Mouse (Mus musculus) lung, postnatal 0 days (tissue): Measurements from ENCODE around the gene Cflar. TPM values are rescaled to one million over a fixed set of nuclear protein-coding genes. Genes with fewer than 3 reads are reported as not detected.
A peak's percentile ranks its signal among the peaks of the same experiment; 100 is the strongest.
"Not testable (repeated sequence)": the region's sequence is repeated elsewhere in the genome, so short reads cannot be mapped to it uniquely, and the experiment has no call there.

Experiments used
- ATAC-seq: fragments of 200-750 bp; cut with Nextera tagmentation; 2 replicates; pipeline ENCODE4 v1.8.0; 2017; ENCODE audit warnings: moderate library complexity
- DNase-seq: peaks from one replicate; pipeline ENCODE4 v3.0.0-alpha.2; 2016; ENCODE audit warnings: low spot score
- H3K27ac ChIP-seq: fragments of 300-500 bp; sonication (generic); 2 replicates; pipeline ENCODE4 v1.5.1; 2014; ENCODE audit warnings: antibody characterized with exemption, mild to moderate bottlenecking, low read length, mixed read lengths
- H3K27me3 ChIP-seq: fragments of 300-500 bp; sonication (generic); replicated peaks from 2 replicates; pipeline ENCODE4 v1.6.1; 2014; ENCODE audit warnings: low read length, mixed read lengths; ENCODE audit not compliant: insufficient read depth
- H3K36me3 ChIP-seq: fragments of 300-500 bp; sonication (generic); 2 replicates; pipeline ENCODE4 v1.6.1; 2014; ENCODE audit warnings: low read length, mixed read lengths; ENCODE audit not compliant: insufficient read depth
- H3K4me1 ChIP-seq: fragments of 300-500 bp; sonication (generic); 2 replicates; pipeline ENCODE4 v1.6.1; 2014; ENCODE audit warnings: antibody characterized with exemption, low read depth, low read length, mixed read lengths; ENCODE audit not compliant: insufficient read depth
- H3K4me2 ChIP-seq: fragments of 300-500 bp; sonication (generic); replicated peaks from 2 replicates; pipeline ENCODE4 v1.6.1; 2014; ENCODE audit warnings: low read depth, mild to moderate bottlenecking, low read length, moderate library complexity, mixed read lengths
- H3K4me3 ChIP-seq: fragments of 300-500 bp; sonication (generic); 2 replicates; pipeline ENCODE4 v1.5.1; 2014; ENCODE audit warnings: low read depth, low read length
- H3K9ac ChIP-seq: fragments of 300-500 bp; sonication (generic); replicated peaks from 2 replicates; pipeline ENCODE4 v1.6.1; 2014; ENCODE audit warnings: low read depth, mild to moderate bottlenecking
- H3K9me3 ChIP-seq: fragments of 300-500 bp; sonication (generic); 2 replicates; pipeline ENCODE4 v1.6.1; 2016; ENCODE audit warnings: low read length, mixed read lengths
- CTCF ChIP-seq: IDR thresholded peaks from 2 replicates; pipeline ENCODE4 v1.5.1; 2016; ENCODE audit warnings: antibody characterized with exemption, mild to moderate bottlenecking
- EP300 ChIP-seq: IDR thresholded peaks from 2 replicates; pipeline ENCODE4 v1.6.1; 2016; ENCODE audit warnings: antibody characterized with exemption, mild to moderate bottlenecking, control low read depth
- WGBS: fragments of 180-500 bp; shearing (Covaris S2); extraction: QIAGEN DNeasy Blood & Tissue Kit; methylation state at CpG from one replicate; pipeline ENCODE4 v1.1.7; 2014; 5-methylcytosine and 5-hydroxymethylcytosine counted together
- polyA plus RNA-seq: library from polyadenylated mRNA; unstranded; fragments of >200 nt; fragmentation: Nextera tagmentation; extraction: Ambion mirVana; gene quantifications from 2 replicates; pipeline ENCODE4 v1.2.1, GENCODE M21; 2015

Gene Cflar
- polyA plus RNA-seq, 1 experiment from 2014 or later = 62.2 TPM

- Histone ChIP-seq H3K4me2 (no peak overlapping the region), H3K27me3 (no peaks in the 10 kb centered on the region), H3K4me3 (no peak overlapping the region), H3K4me1 (no peaks in the 10 kb centered on the region), H3K9ac (no peak overlapping the region), H3K36me3 (no peaks in the 10 kb centered on the region), H3K27ac (no peak overlapping the region), H3K9me3 (no peaks in the 10 kb centered on the region)
- TF ChIP-seq EP300 (no peak), CTCF (no peak)
- ATAC-seq (no peak), DNase-seq (no peak)
- 55% methylated on average over 1 of the region's 1 CpGs for WGBS
These were observed 17.6 kb upstream of the Cflar start for GRCm38 (mm10) chr1:58693696-58694095.

DNA sequence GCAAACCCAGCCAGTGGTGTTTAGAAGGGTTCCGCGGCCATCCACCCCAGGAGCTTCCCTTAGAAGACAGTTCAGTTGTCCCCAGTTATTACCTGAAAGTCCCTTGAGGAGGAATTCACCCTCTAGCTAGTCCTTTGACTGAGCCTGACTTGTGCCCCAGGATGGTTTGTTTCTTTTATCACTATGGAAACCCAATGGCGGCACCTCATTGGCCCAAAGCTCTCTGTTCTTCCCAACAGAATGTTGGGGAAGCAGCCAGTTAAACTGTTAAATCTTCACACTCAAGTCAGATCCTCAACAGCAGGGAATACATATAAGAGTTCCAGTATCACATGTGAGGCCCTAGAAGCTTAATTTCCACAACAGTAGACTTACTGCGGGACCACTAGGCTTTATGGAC, 15.5 kb upstream of the Cflar start, which contains the start of gene Als2cr12:
Als2cr12 (minus strand) TSS at position 180 of the 400 bp plus-strand sequence.
- not testable (repeated sequence) for H3K9me3 ChIP-seq, DNase-seq, H3K36me3 ChIP-seq, H3K4me1 ChIP-seq, H3K9ac ChIP-seq, H3K4me2 ChIP-seq, ATAC-seq, H3K4me3 ChIP-seq, H3K27ac ChIP-seq, H3K27me3 ChIP-seq
- 75% methylated on average over 4 of the region's 4 CpGs for WGBS

DNA sequence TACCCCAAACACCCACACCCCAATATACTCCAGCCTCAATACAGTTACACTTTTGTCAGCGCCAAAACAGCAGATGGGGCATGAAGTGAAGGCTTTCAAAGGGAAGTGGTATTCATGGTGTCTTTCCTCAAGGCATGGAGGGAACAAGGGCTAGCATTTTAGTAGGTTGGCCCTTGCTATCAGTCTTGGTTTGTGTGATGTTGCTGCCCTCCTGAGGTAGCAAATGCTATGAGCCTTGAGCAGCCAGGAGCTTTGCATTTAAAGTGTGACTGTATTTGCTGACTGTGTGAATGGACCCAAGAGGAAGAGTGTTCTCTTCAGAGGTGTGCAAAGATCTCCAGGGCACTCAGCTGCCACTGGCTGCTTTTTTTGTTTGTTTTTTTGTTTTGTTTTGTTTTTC, 13.7 kb upstream of the Cflar start:
- TF ChIP-seq CTCF = peak; percentile 59
- not testable (repeated sequence) for ATAC-seq, H3K9me3 ChIP-seq, H3K4me3 ChIP-seq, H3K27me3 ChIP-seq, H3K4me2 ChIP-seq, H3K36me3 ChIP-seq, H3K9ac ChIP-seq, H3K27ac ChIP-seq, H3K4me1 ChIP-seq
- peak; percentile 35 for DNase-seq
- 87% methylated on average over 1 of the region's 1 CpGs for WGBS

DNA sequence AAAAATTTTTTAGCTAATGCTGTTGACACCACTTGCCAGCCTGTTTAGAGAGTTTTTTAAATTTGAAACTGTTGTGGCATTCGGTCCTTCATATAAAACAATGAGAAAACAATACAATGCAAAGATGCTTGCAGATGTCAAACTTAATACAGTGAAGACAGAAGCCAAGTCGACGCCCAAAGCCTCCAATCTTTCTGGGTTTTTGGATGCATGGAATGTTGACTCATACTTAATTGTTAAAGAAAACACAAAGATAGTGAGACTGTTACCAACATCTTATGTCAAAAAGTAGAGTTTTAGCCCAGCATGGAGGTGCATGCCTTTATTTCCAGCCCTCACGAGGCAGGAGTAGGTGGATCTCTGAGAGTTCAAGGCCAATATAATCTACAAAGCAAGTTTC, 12.5 kb upstream of the Cflar start:
- DNase-seq (no peak), ATAC-seq (no peak)
- H3K4me2 ChIP-seq = no peak overlapping the region
- no peak overlapping the region for H3K4me3 ChIP-seq
- no peak overlapping the region for H3K9ac ChIP-seq
- no peak overlapping the region for H3K27ac ChIP-seq
- WGBS = 73% methylated on average over 4 of the region's 4 CpGs
- TF ChIP-seq EP300 = no peak
- TF ChIP-seq CTCF = no peak
- H3K27me3 ChIP-seq = no peaks in the 10 kb centered on the region
- H3K4me1 ChIP-seq = no peaks in the 10 kb centered on the region
- no peaks in the 10 kb centered on the region for H3K36me3 ChIP-seq
- no peaks in the 10 kb centered on the region for H3K9me3 ChIP-seq

- Histone ChIP-seq H3K27me3 (no peaks in the 10 kb centered on the region), H3K4me1 (no peaks in the 10 kb centered on the region), H3K9ac (no peak overlapping the region), H3K9me3 (no peaks in the 10 kb centered on the region), H3K36me3 (no peaks in the 10 kb centered on the region), H3K27ac (no peak overlapping the region), H3K4me3 (no peak overlapping the region), H3K4me2 (no peak overlapping the region)
- no peak for TF ChIP-seq CTCF
- TF ChIP-seq EP300 = no peak
- DNase-seq (no peak), ATAC-seq (no peak)
- WGBS = 45% methylated on average over 3 of the region's 3 CpGs
These were observed 11.3 kb upstream of the Cflar start for GRCm38 (mm10) chr1:58699988-58700387.

- H3K9me3 ChIP-seq, H3K4me2 ChIP-seq, H3K36me3 ChIP-seq, H3K9ac ChIP-seq, H3K4me1 ChIP-seq, DNase-seq, H3K4me3 ChIP-seq, ATAC-seq, H3K27ac ChIP-seq, H3K27me3 ChIP-seq: not testable (repeated sequence)
- WGBS = 81% methylated on average over 4 of the region's 5 CpGs
These were observed 10.6 kb upstream of the Cflar start for GRCm38 (mm10) chr1:58700580-58701162.

DNA sequence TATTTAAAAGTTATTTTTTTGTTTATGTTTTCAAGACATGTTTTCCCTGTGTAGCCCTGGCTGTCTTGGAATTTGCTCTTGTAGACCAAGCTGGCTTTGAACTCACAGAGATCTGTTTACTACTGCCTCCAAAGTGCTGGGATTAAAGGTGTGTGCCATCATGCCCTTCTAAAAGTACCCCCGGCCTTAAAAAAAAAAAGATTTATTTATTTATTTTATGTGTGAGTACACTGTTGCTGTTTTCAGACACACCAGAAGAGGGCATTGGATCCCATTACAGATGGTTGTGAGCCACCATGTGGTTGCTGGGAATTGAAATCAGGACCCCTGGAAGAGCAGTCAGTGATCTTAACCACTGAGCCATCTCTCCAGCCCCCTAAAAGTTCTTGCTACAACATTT, 1.3 kb upstream of the Cflar start:
- H3K27ac ChIP-seq, H3K4me1 ChIP-seq, ATAC-seq, H3K9me3 ChIP-seq, H3K4me3 ChIP-seq, H3K4me2 ChIP-seq, H3K9ac ChIP-seq, H3K36me3 ChIP-seq, H3K27me3 ChIP-seq, DNase-seq: not testable (repeated sequence)
- 94% methylated on average over 1 of the region's 1 CpGs for WGBS
- TF ChIP-seq CTCF = peak; percentile 22; the same call in 1 of the 2 replicates
